Mouse (Mus musculus): ENCODE measurements around the gene Alkbh2.

The Alkbh2 gene

GRCm38 (mm10) chr5:114127374-114128349 lies at the start of gene Alkbh2:
Gene Alkbh2, minus strand, starts transcription at chr5:114128218.
- DNase-seq (ENCODE audit: low spot score in 2 of 2), result peak; percentile 72 to 74

GRCm38 (mm10) chr5:114176548-114177400 lies 48.8 kb upstream of the Alkbh2 start:
- no peak for DNase-seq (ENCODE audit: low spot score in 2 of 2)

DNA sequence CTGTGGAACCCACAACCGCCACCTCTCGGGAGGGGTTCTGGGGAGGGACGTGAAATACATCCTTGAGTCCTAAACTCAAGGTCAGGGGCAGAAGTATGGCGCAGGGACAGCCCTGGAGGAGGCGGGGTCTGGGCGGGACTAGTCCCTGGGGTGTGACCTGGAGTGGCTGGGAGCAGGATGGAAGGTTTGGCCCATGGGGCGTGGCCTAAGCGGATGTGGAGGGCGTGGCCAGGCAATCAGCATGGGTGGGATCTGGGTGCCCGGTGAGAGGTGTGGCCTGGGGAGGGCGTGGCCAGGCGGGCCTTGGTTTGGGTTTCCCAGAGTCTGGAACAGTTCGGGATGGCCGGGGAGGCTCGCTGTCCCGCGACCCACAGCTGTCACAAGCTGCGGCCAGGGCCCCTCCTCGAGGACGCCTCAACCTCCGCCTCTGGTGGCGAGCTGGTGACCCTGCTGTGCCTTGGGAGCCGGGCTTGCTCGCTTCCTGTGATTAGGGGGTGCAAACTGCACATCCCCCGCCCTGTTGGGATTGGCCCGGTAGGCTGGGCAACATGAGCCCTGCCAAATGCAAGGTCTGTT lies 47.7 kb upstream of the Alkbh2 start:
- peak; percentile 91 to 96 for DNase-seq (ENCODE audit: low spot score in 2 of 2)

DNA sequence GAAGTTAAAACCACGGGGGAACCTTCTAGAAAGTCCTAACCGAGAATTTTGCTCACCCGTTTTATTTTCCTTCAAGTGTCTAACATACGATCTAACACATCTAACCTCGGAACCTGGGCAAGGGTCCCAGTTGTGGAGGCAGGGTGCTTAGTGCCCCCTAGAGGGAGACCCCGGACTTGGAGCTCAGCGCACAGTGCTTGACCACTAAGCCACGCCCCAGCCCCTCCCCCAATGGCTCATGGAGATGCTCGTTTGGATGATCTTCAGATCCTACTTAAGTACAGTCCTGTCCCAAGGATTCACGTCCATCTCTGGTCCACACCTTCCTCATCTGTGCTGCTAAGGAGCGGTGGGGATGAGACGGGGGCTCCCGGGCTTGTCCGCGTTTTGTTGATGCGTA lies 46.6 kb upstream of the Alkbh2 start:
- no peak for DNase-seq (ENCODE audit: low spot score in 2 of 2)

DNA sequence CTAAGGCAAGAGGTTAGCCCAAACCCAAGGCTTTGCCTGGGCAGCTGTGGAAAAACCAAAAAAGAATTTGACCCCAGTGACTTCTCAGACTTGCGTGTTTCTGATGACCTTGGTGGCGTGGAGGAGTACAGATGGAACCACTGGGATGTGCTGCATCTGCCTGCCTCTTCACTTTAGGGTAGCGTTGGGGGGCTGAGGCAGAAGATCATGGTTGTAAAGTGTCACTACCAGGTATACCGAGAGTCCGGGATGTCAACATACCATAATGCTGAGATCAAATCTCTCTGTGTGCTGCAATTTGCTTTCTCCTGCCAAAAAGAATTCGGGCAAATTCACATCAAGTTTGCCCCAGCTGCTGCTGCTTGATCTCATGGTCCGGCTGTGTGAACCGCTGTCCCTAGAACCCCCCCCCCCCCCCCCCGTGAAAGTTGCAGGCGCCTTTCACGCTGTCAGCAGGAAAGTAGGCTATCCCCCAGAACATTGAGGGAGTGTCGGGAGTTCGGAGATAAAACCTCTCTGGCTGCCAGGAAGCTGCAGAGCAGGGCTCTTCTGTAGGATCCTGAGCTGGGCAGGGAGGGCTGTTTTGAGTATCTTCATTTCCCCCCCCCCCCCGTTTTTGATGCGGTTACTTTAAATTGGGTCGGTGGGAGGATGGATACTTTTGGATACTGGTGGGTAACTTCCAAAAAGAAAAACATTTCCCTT lies 46.0 kb upstream of the Alkbh2 start:
- no peak for DNase-seq (ENCODE audit: low spot score in 2 of 2)

DNA sequence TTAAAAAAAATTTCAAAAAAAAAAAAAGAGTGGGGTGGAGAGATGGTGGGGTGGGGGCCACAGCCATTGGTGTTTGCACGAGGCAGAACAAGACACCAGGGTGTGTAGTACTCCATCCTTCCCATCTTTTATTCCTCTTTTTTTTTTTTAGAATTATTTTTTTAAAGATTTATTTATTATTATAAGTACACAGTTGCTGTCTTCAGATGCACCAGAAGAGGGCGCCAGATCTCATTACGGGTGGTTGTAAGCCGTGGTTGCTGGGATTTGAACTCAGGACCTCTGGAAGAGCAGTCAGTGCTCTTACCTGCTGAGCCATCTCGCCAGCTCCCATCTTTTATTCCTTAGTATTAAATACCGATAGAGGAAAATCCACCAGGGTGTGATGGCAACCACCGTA lies 45.4 kb upstream of the Alkbh2 start:
- DNase-seq (ENCODE audit: low spot score in 2 of 2), result no peak

GRCm38 (mm10) chr5:114172936-114173335 lies 44.9 kb upstream of the Alkbh2 start:
- no peak for DNase-seq (ENCODE audit: low spot score in 2 of 2)

- no peak for DNase-seq (ENCODE audit: low spot score in 2 of 2)
Observed at GRCm38 (mm10) chr5:114170345-114170744, 42.3 kb upstream of the Alkbh2 start.

DNA sequence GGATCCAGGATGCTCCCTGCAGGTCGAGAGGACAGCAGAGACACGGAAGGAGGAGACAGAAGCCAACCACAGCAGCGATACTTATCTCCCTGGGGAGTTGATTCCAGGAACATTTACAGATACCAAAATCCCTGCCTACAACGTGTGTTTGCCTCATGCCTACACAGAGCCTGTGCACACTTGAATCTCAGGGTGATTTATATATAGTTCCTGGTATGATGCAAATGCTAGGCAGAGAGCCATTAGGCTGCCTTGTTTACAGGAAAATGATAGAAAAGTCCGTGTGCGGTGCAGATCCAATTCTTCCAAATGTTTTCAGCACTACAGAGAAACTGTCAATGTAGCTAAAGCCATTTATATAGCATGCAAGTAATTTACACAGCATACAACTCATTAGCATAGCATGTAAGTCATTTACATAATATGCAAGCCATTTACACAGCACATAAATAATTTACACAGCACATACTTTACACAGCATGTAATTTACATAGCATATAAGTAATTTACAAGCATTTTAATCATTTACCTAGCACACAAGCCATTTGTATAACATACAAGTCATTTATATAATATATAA lies 35.2 kb upstream of the Alkbh2 start:
- DNase-seq (ENCODE audit: low spot score in 2 of 2), result no peak

- no peak for DNase-seq (ENCODE audit: low spot score in 2 of 2)
Observed at GRCm38 (mm10) chr5:114162106-114162815, 34.2 kb upstream of the Alkbh2 start.

- DNase-seq (ENCODE audit: low spot score in 2 of 2), result no peak
Observed at GRCm38 (mm10) chr5:114161424-114161823, 33.4 kb upstream of the Alkbh2 start.

- peak in 1 of 2 experiments; percentile 57 for DNase-seq (ENCODE audit: low spot score in 2 of 2)
Observed at GRCm38 (mm10) chr5:114157236-114157635, 29.2 kb upstream of the Alkbh2 start.

DNA sequence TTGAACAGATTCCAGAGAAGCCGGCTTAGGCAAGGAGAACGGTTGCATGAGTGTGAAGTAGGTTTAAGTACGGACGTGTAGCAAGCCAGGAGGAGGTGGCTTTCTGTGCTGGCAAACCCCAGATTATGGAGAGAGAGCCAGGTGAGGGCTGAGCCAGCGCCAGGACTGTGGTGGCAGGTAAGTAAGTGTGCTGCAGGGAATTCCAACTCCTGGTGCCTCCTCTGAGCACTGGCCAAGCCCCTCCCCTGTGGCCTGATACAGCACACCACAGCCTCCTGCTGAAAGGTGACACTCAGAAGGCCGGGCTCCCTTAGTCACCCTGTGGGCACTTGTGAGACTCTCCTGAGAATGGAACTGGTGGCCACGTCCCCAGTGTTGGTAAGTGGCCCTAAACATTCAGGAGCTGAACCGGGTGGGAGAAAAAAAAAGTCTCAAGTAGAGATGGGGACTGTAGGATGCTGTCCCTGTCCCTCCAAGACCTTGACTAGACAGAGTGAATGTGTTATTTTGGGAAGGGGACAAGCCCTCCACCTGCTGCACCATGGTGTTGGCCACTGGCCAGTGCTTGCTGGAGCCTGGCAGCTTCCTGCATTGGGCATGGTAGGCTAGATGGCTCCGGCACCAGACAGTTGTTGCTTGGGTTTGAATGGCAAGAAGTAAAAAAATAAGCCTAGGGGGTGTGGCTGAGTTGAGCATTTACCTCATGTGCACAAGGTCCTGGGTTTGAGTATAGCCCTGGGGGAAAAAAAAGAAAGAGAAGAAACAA lies 27.3 kb upstream of the Alkbh2 start:
- no peak for DNase-seq (ENCODE audit: low spot score in 2 of 2)

DNA sequence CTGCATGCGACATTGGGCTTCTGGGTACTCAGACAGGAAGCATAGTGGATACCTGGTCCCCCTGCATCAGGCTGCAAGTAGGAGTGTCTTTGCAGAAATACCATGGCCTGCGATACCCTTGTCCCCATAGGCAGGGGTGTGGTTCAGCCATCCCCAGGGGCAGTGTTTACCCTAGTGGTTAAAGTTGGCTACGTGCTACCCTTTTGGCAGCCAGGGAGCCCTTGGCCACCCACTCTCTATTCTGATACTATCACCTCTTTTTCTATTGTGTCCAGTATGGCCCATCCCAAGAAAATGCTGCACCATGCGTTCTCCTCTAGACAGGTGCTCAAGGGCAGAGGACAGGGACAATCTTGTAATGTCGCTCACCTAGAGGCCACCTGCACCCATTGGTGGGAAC lies 26.7 kb upstream of the Alkbh2 start:
- DNase-seq (ENCODE audit: low spot score in 2 of 2), result no peak

DNA sequence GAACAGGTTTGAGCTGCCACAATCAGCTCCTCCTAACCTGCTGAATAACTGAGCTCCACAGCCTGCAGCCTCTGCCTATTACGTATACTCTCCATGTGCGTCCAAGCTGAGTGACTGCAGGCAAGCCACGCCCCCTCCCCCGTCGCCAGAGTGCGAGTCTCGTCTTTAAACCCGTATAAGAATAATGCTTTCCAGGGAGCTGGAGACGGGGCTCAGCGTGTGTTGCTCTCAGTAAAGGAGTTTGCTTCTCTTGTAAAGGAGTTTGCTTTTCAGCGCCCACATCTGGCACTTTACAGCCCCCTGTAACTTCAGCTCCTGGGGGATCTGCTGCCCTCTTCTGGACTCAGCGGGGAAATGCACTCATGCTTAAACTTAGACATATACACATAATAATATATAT lies 25.5 kb upstream of the Alkbh2 start:
- no peak for DNase-seq (ENCODE audit: low spot score in 2 of 2)

DNA sequence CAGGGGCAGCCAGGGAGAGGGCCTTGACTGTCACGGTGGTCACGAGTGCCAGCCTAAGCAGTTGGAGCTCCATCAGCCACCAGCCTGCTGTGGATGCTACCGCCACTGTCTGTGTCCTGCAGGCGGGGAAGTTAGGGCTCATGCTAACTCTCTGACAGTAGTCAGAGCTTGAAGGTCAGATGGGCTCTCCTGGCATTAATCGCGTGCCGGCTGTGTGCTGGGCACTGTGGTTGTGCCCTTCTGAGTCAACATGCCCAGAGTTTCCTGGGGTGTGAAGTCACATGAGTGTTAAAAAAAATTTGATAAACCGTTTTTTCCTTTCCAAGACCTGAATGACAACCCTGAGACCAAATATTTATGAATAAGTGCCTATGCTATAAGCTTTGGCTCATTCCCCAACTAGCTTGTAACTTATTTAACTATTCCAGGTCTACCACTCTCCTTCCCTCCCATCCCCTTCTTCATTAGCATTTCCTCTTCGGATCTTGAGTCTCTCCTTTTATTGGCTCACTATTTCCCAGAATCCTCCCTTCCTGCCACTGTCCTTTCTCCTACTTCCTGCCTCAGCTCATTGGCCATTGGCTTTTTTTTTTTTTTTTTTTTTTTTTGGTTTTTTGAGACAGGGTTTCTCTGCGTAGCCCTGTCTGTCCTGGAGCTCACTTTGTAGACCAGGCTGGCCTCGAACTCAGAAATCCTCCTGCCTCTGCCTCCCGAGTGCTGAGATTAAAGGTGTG lies 24.5 kb upstream of the Alkbh2 start:
- DNase-seq (ENCODE audit: low spot score in 2 of 2), result no peak

DNA sequence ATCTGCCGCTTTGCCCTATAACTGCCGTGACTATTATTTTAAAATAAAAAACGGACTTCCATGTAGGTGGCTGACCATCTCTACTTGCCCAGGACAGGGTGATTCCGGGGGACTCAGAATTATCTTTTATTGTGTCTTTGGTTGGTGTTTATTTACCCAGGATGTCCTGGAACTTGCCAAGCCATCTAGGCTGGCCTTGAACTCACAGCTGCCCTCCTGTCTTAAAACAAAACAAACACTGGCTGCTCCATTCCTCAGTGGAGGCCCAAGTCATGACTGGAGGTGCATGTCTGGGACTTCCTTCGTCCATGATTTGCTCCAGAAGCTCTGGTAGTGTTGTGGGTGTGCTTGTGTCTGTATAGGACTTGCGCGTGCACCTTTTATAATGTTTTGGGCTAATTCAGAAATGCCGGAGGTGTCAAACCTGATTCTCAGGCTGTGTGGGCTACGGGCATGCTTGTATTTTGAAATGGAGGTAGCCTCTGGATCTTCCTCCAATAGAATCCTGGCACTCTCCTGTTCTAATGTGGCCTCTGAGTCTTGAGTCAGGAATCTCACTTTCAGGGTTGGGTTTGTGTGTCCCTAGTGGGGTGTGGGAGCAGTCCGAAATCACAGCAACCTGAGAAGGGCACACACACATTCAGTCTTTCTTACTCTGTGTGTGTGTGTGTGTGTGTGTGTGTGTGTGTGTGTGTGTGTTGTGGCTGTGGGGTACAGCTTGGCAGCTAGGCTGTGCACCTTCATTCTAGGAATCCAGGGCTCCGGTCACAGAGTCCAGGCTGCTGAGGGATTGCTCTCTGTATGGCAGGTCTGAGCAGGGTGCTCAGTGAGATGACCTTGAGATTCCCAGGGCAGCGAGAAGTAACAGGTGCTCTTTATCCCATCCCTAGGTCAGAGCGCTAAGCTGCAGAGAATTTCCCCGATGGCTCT lies 19.3 kb upstream of the Alkbh2 start:
- no peak for DNase-seq (ENCODE audit: low spot score in 2 of 2)

Measured in urinary bladder, postnatal 36 days (tissue).